Mouse (Mus musculus) CD4-positive, CD25-positive, alpha-beta regulatory T cell, adult 2 months (primary cell): ENCODE results near the gene Lman1l.
A peak's percentile ranks its signal among the peaks of the same experiment; 100 is the strongest.

Experiments used
- DNase-seq: peaks from one replicate; pipeline ENCODE4 v3.0.0-alpha.2; 2012; ENCODE audit warnings: low read depth, low spot score

Lman1l gene

DNA sequence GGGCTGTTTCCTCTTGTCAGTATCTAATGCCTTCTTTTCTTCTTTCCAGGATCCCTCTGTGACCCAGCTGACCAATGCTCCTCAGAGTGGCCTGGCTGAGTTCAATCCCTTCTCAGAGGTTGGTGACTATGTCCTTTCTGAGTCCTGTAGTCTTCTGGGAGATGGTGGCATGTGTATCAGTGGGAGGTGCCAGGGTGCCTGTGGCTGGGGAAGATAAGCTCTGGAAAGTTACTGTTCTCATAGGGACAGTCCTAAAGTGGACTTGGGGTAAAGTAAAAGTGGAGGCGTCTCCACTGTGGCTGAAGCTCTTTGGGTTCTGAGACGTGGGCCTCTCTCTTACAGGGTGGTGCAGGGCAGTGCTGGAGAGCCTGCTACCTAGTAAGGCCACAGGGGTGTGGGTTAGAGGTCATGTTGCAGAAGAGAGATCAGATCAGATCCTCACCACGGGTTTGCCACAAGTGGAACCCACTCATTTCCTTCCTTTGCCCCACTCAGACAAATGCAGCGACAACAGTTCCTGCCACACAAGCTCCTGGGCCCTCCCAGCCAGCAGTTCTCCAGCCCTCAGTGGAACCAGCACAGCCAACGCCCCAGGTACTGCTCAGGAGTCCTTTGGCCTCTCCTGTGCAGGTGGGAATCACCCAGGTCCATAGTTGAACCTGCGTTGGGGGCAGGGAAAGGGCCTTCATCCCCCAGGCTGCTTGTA, 43.3 kb downstream of the Lman1l start:
- no peak for DNase-seq

DNA sequence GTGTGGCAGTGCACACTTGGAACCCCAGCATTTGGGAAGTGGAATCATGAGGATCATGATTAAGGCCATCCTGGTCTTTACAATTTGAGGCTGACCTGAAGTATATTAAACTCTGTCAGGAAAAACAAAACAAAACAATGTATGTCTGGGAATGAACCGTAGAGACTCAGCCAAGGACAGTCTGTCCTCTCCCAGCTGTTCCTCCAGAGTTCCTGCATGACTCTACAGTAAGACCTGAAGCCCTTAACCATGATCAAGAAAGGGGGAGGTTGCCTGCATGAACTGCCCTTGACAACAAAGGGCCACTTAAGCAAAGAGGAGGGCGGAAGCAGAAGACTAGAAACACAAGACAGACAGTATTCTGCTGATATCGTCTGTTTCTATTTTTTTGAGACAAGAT, 45.0 kb downstream of the Lman1l start:
- DNase-seq, result no peak

DNA sequence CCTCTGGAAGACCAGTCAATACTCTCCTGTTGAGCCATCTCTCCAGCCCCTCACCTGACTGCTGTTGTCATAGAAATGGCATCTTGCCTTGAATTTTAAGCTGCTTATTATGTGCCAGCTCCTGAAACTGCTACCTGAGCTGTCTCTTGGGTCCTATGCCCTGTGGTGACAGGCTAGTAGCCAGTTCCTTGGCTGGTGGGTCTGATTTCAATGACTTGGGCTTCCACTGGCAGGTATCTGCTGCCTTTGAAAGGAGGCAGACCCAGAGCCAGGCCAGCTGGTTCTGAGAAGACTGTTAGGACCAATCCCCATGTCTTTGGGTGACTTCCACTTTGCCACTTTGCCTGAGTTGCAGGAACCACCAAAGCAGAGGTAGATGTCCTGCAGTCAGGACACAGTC, 46.2 kb downstream of the Lman1l start:
- no peak for DNase-seq

DNA sequence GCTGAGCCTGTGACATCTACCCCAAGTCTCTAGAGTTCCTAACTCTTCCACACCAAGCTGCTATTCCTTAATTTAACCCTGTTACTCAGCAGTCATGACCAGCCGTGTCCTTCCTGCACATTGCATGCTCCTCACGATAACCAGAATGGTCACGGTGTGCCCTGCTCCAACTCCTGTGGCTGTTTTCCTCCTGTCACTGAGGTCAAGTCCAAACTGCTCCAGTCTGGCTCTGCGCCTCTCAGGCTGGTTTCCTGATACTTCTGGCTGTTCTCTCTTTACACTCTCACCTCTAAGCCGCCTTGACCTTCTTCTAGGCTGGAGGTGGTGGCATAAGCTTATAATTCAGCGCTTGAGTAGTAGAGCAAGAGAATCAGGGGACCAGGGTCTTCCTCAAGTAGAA, 52.1 kb downstream of the Lman1l start:
- no peak for DNase-seq

DNA sequence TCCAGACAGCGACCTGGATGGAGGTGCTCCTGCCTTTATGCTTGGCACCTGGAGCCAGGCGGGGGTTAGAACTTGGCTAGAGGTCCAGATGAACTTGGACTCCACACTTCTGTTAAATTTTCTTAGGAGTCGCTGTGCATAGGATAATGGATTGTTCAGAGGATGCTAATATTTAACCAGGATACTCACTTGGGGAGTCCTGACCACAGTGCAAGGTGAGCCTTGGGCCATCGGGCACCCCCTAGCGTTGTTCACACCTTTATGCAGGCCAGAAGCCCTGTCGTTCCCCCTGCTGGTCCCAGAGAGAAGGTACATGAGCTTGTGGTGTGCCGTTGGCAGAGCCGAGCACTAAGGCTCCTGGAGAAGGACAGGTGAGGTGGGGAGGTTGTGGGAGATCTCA, 53.7 kb downstream of the Lman1l start:
- DNase-seq, result no peak

DNA sequence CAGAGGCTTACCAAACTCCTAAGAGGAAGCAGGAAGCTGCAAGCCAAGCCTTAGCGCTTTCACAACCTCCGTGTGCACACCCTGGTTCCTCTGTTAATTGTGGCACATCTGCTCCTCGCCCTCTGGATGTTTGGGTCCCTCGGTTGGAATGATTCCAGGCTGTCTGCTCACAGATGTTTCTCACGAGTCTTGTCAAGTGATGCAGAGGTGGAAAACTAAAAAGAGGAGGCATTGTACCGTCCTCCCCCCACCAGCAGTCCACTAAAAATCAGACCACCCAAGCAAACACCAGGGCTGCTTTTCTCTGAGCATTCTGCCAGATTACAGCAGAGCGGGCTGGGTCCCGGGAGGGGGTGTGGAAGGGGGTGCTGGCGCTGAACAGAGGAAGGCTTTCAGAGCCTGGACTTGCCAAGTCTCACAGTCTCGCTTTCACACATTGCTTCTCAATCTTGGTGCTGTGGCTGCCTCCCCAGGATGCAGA, 54.8 kb downstream of the Lman1l start:
- DNase-seq, result no peak

DNA sequence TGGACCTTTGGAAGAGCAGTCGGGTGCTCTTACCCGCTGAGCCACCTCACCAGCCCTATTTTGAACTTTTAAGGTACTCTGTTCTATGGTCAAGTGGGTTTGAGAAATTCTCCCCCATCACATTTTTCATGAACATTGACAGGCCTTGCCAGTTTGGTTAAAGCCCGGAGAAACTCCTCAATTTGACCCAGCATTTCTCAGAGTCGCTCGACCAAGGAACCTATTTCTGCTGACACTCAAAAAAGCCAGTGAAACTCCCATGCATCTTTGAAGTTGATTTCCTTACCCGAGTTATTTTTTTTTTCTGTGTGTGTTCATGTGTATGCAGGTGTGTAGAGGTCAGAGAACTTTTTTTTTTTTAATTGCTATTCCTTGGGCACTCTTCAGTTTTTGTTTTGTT, 56.0 kb downstream of the Lman1l start:
- no peak for DNase-seq

DNA sequence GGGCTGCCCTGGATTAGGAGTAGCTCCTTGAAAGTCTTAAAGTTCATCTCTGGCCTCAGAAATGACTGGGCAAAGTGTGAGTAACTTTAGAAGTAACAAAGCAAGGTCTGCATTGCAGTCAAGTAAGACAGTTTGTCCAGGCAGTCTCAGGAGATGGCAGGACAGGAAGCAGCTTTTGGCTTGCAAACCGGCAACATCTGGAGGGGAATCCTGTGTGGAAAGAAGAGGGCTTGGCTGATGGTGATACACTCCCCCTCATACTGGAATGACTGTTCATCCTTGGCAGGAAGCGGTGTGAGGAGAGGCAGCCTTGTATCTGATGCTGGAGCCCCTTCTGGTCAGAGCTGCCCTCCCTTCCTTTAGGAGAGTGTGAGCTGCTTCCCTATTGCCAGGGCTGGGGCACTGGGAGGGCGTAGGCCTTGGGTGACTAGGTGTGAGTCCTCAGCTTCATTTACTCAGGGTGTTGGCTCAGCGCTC, 57.6 kb downstream of the Lman1l start:
- DNase-seq, result no peak

DNA sequence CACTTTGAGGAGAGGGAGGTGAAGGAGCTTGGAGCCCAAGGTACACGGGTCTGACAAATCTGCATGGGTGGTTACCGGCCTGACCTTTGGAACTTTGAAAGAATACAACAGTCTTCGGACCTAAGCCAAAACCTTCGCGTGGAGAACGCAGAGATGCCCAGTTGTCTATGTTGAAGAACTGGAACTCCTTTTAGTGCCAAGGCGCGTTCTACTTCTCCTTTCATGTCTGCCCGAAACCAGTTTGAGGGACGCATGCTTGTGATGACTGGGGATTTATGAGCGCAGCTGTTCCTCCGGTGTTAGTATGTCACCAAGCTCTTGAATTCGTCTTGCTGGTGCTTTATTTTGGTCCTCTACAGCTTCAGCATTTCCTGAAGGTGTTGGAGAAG, 58.9 kb downstream of the Lman1l start:
- DNase-seq, result peak; percentile 24

DNA sequence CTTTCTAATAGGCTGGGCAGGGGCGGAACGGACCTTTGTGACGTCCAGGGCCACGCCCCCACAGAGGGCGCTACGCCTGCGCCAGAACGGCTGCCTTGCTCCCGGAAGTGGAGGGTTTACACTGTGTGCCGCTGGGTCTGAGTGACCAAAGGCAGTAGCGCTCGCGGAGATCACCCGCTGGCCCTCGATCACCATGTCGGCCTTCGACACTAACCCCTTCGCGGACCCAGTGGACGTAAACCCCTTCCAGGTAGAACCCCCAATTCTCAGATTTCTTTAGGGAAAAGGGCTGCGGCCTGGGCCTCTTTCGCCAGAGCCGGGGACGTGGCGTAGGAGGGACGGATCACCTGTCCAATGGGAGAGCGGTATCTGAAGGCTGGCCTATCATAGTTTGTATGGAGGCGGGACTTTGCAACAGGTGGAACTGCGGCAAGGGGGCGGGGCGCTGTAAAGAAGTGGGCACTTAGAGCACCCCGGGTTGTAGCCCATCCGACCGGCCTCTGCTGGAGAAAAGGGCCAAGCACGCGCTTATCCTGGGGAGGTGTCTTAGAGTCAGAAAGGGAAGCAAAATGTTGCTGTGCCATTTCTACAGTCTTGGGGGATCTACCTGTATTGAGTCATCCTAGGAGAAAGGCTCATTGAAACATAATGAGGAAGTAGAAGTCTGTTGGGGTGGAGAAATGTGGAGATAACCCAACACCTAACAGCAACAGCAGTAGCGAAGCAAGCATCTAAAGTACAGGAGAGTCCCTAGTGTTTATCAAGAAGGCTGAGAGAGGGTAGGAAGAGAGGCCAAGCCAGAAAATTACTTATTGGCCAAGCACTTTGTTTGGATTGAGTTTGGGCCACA, 59.5 kb downstream of the Lman1l start, which contains the start of gene Scamp2:
TSS of gene Scamp2 (plus strand) at position 83 of the 850 bp plus-strand sequence.
- DNase-seq, result peak; percentile 94

DNA sequence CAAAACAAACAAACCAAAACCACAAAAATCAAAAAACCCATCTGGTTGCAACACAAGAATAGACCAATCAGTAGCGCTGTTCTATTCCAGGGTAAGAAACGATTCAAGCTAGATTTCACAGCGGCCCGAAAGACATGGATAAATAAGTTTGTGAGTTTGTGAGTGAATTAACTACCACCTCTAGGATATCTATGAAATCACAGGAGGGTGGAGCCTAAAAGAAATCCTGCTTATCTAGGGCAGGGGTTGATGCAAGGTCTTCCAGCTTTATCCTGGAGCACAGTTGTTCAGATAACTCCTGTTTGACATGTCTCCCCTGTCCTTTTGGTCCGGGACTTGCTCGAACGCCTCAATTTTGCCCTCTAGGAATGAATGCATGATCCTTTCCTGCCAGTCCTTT, 60.3 kb downstream of the Lman1l start:
- no peak for DNase-seq

DNA sequence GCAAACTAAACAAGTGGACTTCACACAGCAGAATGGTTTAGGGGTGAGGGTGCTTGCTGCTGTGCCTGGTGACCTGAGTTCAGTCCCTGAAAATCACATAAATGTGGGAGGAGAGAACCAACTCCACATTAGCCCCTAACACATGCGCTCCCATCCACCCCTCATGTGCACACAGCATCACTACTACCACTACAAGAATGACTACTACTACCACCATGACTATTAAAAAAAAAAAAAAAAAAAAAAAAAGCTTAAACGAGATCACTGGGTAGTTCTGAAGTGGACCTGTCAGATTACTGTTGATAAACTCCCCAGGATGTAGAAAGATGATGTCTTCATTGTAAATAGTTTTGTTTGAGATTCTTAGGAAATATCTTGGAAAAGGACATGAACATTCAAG, 61.0 kb downstream of the Lman1l start:
- no peak for DNase-seq

DNA sequence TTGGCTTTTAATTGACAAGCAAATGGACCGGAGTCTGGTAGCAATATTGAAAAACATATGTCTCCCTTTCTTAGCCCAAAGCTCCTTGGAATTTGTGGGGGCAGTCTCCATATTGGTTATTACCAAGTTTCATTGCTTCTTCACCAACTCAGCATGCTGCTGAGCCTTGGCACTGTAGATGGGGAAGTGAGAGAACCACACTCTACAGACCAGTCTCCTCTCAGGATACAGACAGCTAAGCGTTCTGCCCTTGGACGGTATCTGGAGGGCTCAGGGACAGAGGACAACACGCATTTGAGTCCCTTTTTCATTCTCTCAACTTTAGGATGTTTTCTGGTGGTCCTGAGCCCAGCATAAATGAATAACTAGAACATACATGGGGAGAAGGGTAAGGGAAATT, 61.9 kb downstream of the Lman1l start:
- DNase-seq, result no peak

DNA sequence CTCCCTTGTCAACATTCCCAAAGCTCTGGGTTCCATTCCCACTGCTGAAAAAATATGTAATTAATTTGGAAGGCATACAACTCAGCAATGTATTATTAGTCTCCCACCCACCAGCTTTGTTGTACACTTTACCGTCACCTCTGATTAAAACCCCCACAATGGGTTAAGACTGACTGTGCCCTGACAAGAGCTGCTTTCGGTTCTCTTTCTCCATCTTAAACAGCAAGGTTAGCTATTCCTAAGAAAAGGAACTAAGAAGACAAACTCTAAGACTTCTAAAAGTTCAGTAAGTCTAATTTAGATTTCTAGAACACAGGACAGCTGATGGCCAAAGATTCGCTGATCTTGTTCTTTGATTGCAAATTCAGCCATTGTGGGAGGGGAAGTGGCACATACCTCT, 63.4 kb downstream of the Lman1l start:
- DNase-seq, result no peak
